Mouse (Mus musculus): ENCODE data around the gene Hoxd4. TPM values are rescaled to one million over a fixed set of nuclear protein-coding genes. Genes with fewer than 3 reads are reported as not detected.

Hoxd4 gene
- polyA plus RNA-seq, 1 experiment from 2014 or later = 0.95 TPM

GRCm38 (mm10) chr2:74745540-74746297 lies 34.0 kb downstream of the Hoxd4 start:
- Histone ChIP-seq H3K4me2 (ENCODE audit: low read depth, low read length) (no peak overlapping the region), H3K9me3 (ENCODE audit: control insufficient read depth, low read length) (no peaks in the 10 kb centered on the region), H3K4me1 (ENCODE audit: control insufficient read depth, insufficient read depth, low read length) (peaks cover 13% of the 10 kb centered on the region), H3K27me3 (replicated peaks; ENCODE audit: control insufficient read depth, insufficient read depth, low read length) (peaks cover 71% of the 10 kb centered on the region), H3K27ac (ENCODE audit: low read length) (no peak overlapping the region), H3K9ac (ENCODE audit: low read depth, low read length) (no peak overlapping the region; the same call in 1 of the 2 replicates), H3K36me3 (ENCODE audit: control insufficient read depth, insufficient read depth, low read length) (no peaks in the 10 kb centered on the region), H3K4me3 (ENCODE audit: low read length) (peak overlapping the region; percentile 26; the same call in 1 of the 2 replicates)
- WGBS = 19% methylated on average over 6 of the region's 6 CpGs
- ATAC-seq = no peak

- peaks cover 73% of the 10 kb centered on the region for H3K27me3 ChIP-seq (replicated peaks; ENCODE audit: control insufficient read depth, insufficient read depth, low read length)
- H3K9ac ChIP-seq (ENCODE audit: low read depth, low read length) = peak overlapping the region; percentile 31
- 0 out of 2 replicates have a peak overlapping the region, but pooled peaks have one; percentile 2 for H3K4me2 ChIP-seq (ENCODE audit: low read depth, low read length)
- H3K4me1 ChIP-seq (ENCODE audit: control insufficient read depth, insufficient read depth, low read length) = peaks cover 13% of the 10 kb centered on the region
- H3K27ac ChIP-seq (ENCODE audit: low read length) = no peak overlapping the region
- 15% methylated on average over 58 of the region's 58 CpGs for WGBS
- no peak for ATAC-seq
- H3K9me3 ChIP-seq (ENCODE audit: control insufficient read depth, low read length) = no peaks in the 10 kb centered on the region
- peak overlapping the region; percentile 26 for H3K4me3 ChIP-seq (ENCODE audit: low read length)
- no peaks in the 10 kb centered on the region for H3K36me3 ChIP-seq (ENCODE audit: control insufficient read depth, insufficient read depth, low read length)
Measured at GRCm38 (mm10) chr2:74746298-74746921, 34.7 kb downstream of the Hoxd4 start.

- H3K4me3 ChIP-seq (ENCODE audit: low read length) = peak overlapping the region; percentile 26
- H3K27me3 ChIP-seq (replicated peaks; ENCODE audit: control insufficient read depth, insufficient read depth, low read length) = peaks cover 73% of the 10 kb centered on the region
- H3K4me1 ChIP-seq (ENCODE audit: control insufficient read depth, insufficient read depth, low read length) = peaks cover 13% of the 10 kb centered on the region
- ATAC-seq = no peak
- H3K9me3 ChIP-seq (ENCODE audit: control insufficient read depth, low read length) = no peaks in the 10 kb centered on the region
- H3K27ac ChIP-seq (ENCODE audit: low read length) = no peak overlapping the region
- peak overlapping the region; percentile 31 for H3K9ac ChIP-seq (ENCODE audit: low read depth, low read length)
- 20% methylated on average over 24 of the region's 24 CpGs for WGBS
- H3K36me3 ChIP-seq (ENCODE audit: control insufficient read depth, insufficient read depth, low read length) = no peaks in the 10 kb centered on the region
- H3K4me2 ChIP-seq (ENCODE audit: low read depth, low read length) = peak overlapping the region; percentile 26; the same call in 1 of the 2 replicates
Measured at GRCm38 (mm10) chr2:74747006-74747405, 35.3 kb downstream of the Hoxd4 start.

GRCm38 (mm10) chr2:74747661-74748141 lies 36.0 kb downstream of the Hoxd4 start:
- no peak overlapping the region for H3K27ac ChIP-seq (ENCODE audit: low read length)
- no peak overlapping the region for H3K4me2 ChIP-seq (ENCODE audit: low read depth, low read length)
- H3K4me3 ChIP-seq (ENCODE audit: low read length) = no peak overlapping the region
- 42% methylated on average over 11 of the region's 11 CpGs for WGBS
- no peaks in the 10 kb centered on the region for H3K36me3 ChIP-seq (ENCODE audit: control insufficient read depth, insufficient read depth, low read length)
- peaks cover 80% of the 10 kb centered on the region for H3K27me3 ChIP-seq (replicated peaks; ENCODE audit: control insufficient read depth, insufficient read depth, low read length)
- H3K4me1 ChIP-seq (ENCODE audit: control insufficient read depth, insufficient read depth, low read length) = peaks cover 15% of the 10 kb centered on the region
- no peak overlapping the region for H3K9ac ChIP-seq (ENCODE audit: low read depth, low read length)
- ATAC-seq = no peak
- no peaks in the 10 kb centered on the region for H3K9me3 ChIP-seq (ENCODE audit: control insufficient read depth, low read length)

- H3K27me3 ChIP-seq (replicated peaks; ENCODE audit: control insufficient read depth, insufficient read depth, low read length) = peaks cover 83% of the 10 kb centered on the region
- H3K4me2 ChIP-seq (ENCODE audit: low read depth, low read length) = no peak overlapping the region
- H3K9ac ChIP-seq (ENCODE audit: low read depth, low read length) = no peak overlapping the region
- H3K4me3 ChIP-seq (ENCODE audit: low read length) = no peak overlapping the region
- H3K36me3 ChIP-seq (ENCODE audit: control insufficient read depth, insufficient read depth, low read length) = no peaks in the 10 kb centered on the region
- no peak overlapping the region for H3K27ac ChIP-seq (ENCODE audit: low read length)
- no peaks in the 10 kb centered on the region for H3K9me3 ChIP-seq (ENCODE audit: control insufficient read depth, low read length)
- 31% methylated on average over 9 of the region's 9 CpGs for WGBS
- peaks cover 18% of the 10 kb centered on the region for H3K4me1 ChIP-seq (ENCODE audit: control insufficient read depth, insufficient read depth, low read length)
- ATAC-seq = no peak
Measured at GRCm38 (mm10) chr2:74748436-74748995, 36.8 kb downstream of the Hoxd4 start.

GRCm38 (mm10) chr2:74749337-74750121 lies 37.8 kb downstream of the Hoxd4 start:
- no peaks in the 10 kb centered on the region for H3K9me3 ChIP-seq (ENCODE audit: control insufficient read depth, low read length)
- H3K4me3 ChIP-seq (ENCODE audit: low read length) = peak overlapping the region; percentile 32
- H3K4me1 ChIP-seq (ENCODE audit: control insufficient read depth, insufficient read depth, low read length) = peaks cover 18% of the 10 kb centered on the region
- peak; percentile 61 for ATAC-seq
- H3K9ac ChIP-seq (ENCODE audit: low read depth, low read length) = peak overlapping the region; percentile 42; the same call in 1 of the 2 replicates
- H3K27me3 ChIP-seq (replicated peaks; ENCODE audit: control insufficient read depth, insufficient read depth, low read length) = peaks cover 83% of the 10 kb centered on the region
- H3K27ac ChIP-seq (ENCODE audit: low read length) = peak overlapping the region; percentile 7; the same call in 1 of the 2 replicates
- H3K4me2 ChIP-seq (ENCODE audit: low read depth, low read length) = peak overlapping the region; percentile 59
- H3K36me3 ChIP-seq (ENCODE audit: control insufficient read depth, insufficient read depth, low read length) = no peaks in the 10 kb centered on the region
- 2% methylated on average over 47 of the region's 47 CpGs for WGBS

GRCm38 (mm10) chr2:74750731-74751250 lies 39.1 kb downstream of the Hoxd4 start:
- ATAC-seq = no peak
- peaks cover 18% of the 10 kb centered on the region for H3K4me1 ChIP-seq (ENCODE audit: control insufficient read depth, insufficient read depth, low read length)

GRCm38 (mm10) chr2:74751861-74752260 lies 40.1 kb downstream of the Hoxd4 start:
- Histone ChIP-seq H3K9me3 (ENCODE audit: control insufficient read depth, low read length) (no peaks in the 10 kb centered on the region), H3K4me1 (ENCODE audit: control insufficient read depth, insufficient read depth, low read length) (peaks cover 14% of the 10 kb centered on the region), H3K4me3 (ENCODE audit: low read length) (no peak overlapping the region), H3K9ac (ENCODE audit: low read depth, low read length) (no peak overlapping the region), H3K27ac (ENCODE audit: low read length) (no peak overlapping the region), H3K36me3 (ENCODE audit: control insufficient read depth, insufficient read depth, low read length) (no peaks in the 10 kb centered on the region), H3K27me3 (replicated peaks; ENCODE audit: control insufficient read depth, insufficient read depth, low read length) (peaks cover 65% of the 10 kb centered on the region), H3K4me2 (ENCODE audit: low read depth, low read length) (no peak overlapping the region)
- no peak for ATAC-seq
- WGBS = 82% methylated on average over 1 of the region's 1 CpGs

More at GRCm38 (mm10) chr2:74750731-74751250, 39.1 kb downstream of the Hoxd4 start:
- Histone ChIP-seq H3K4me2 (ENCODE audit: low read depth, low read length) (no peak overlapping the region), H3K4me3 (ENCODE audit: low read length) (no peak overlapping the region), H3K36me3 (ENCODE audit: control insufficient read depth, insufficient read depth, low read length) (no peaks in the 10 kb centered on the region), H3K9me3 (ENCODE audit: control insufficient read depth, low read length) (no peaks in the 10 kb centered on the region), H3K27ac (ENCODE audit: low read length) (no peak overlapping the region), H3K9ac (ENCODE audit: low read depth, low read length) (no peak overlapping the region), H3K27me3 (replicated peaks; ENCODE audit: control insufficient read depth, insufficient read depth, low read length) (peaks cover 75% of the 10 kb centered on the region)
- 50% methylated on average over 5 of the region's 5 CpGs for WGBS
